Comparison of ENCODE assay signal across 8 mouse cellular contexts in genomic region chr15:99032041-99032725, GRCm38 (mm10). TPM values are rescaled to one million over a fixed set of nuclear protein-coding genes. Genes with fewer than 3 reads are reported as not detected.
DNase-seq lines count a peak whose midpoint lies in the region; ATAC-seq and TF ChIP-seq lines count a peak whose summit lies in the region.

No protein-coding gene starts in this region.

- TF ChIP-seq POLR2A in kidney, adult 2 months (IDR thresholded peaks at IDR 0.05; ENCODE audit: low read depth, low read length): no peak

- H3K4me3 ChIP-seq in kidney, adult 2 months (ENCODE audit: insufficient read depth, low read depth, low read length): peak overlapping the region; percentile 16
- H3K4me3 ChIP-seq in G1E (ENCODE audit: low read depth, low read length): peak overlapping the region; percentile 87
- H3K4me3 ChIP-seq in forebrain, embryonic 15.5 days: no peak overlapping the region
- H3K4me3 ChIP-seq in liver, embryonic 15.5 days (replicated peaks): peak overlapping the region; percentile 91

- no peaks in the 10 kb centered on the region for H3K27me3 ChIP-seq in kidney, adult 2 months (replicated peaks; ENCODE audit: control insufficient read depth, insufficient read depth, low read length)
- H3K27me3 ChIP-seq in G1E (ENCODE audit: insufficient read depth, low read length): no peaks in the 10 kb centered on the region
- no peaks in the 10 kb centered on the region for H3K27me3 ChIP-seq in forebrain, embryonic 15.5 days
- H3K27me3 ChIP-seq in liver, embryonic 15.5 days: no peaks in the 10 kb centered on the region

- H3K4me2 ChIP-seq in forebrain, embryonic 15.5 days (replicated peaks): peak overlapping the region; percentile 72; the same call in 1 of the 2 replicates
- H3K4me2 ChIP-seq in liver, embryonic 15.5 days: peak overlapping the region; percentile 81

- no peaks in the 10 kb centered on the region for H3K9me3 ChIP-seq in G1E (replicated peaks)
- no peaks in the 10 kb centered on the region for H3K9me3 ChIP-seq in forebrain, embryonic 15.5 days
- H3K9me3 ChIP-seq in liver, embryonic 15.5 days (replicated peaks): no peaks in the 10 kb centered on the region

- H3K4me1 ChIP-seq in kidney, adult 2 months (ENCODE audit: control insufficient read depth, insufficient read depth, low read length): peaks cover 29% of the 10 kb centered on the region; the same call in 1 of the 2 replicates
- peaks cover 34% of the 10 kb centered on the region for H3K4me1 ChIP-seq in G1E (ENCODE audit: insufficient read depth, low read depth, low read length)
- peaks cover 24% of the 10 kb centered on the region for H3K4me1 ChIP-seq in forebrain, embryonic 15.5 days
- peaks cover 65% of the 10 kb centered on the region for H3K4me1 ChIP-seq in liver, embryonic 15.5 days (replicated peaks)

- 55% methylated on average over 9 of the region's 9 CpGs for WGBS in kidney, adult 2 months
- 68% methylated on average over 9 of the region's 9 CpGs for WGBS in forebrain, embryonic 15.5 days
- 33% methylated on average over 9 of the region's 9 CpGs for WGBS in liver, embryonic 15.5 days (ENCODE audit: insufficient replicate concordance)

- no peak for DNase-seq in kidney, adult 2 months
- no peak for DNase-seq in kidney, adult 11 months
- no peak for DNase-seq in G1E (ENCODE audit: low spot score)
- DNase-seq in right cerebral cortex, postnatal 25 days: no peak
- DNase-seq in right cerebral cortex, postnatal 36 days (ENCODE audit: low spot score in 2 of 2): no peak
- DNase-seq in testis, postnatal 10 days (ENCODE audit: low spot score): no peak

- peaks cover 5% of the 10 kb centered on the region; the same call in 1 of the 2 replicates for H3K36me3 ChIP-seq in kidney, adult 2 months (ENCODE audit: control insufficient read depth, insufficient read depth, low read length)
- H3K36me3 ChIP-seq in G1E (replicated peaks): peaks cover 44% of the 10 kb centered on the region
- no peaks in the 10 kb centered on the region for H3K36me3 ChIP-seq in forebrain, embryonic 15.5 days
- peaks cover 48% of the 10 kb centered on the region for H3K36me3 ChIP-seq in liver, embryonic 15.5 days (replicated peaks)

- ATAC-seq in G1E (ENCODE audit: extremely low read depth, insufficient number of reproducible peaks, low FRiP score, poor library complexity, severe bottlenecking): no peak
- no peak for ATAC-seq in forebrain, embryonic 15.5 days (replicated peaks)
- no peak for ATAC-seq in liver, embryonic 15.5 days (ENCODE audit: insufficient read depth)

- no peak overlapping the region for H3K9ac ChIP-seq in forebrain, embryonic 15.5 days (replicated peaks)
- peak overlapping the region; percentile 95 for H3K9ac ChIP-seq in liver, embryonic 15.5 days

- peak overlapping the region; percentile 90 for H3K27ac ChIP-seq in kidney, adult 2 months (ENCODE audit: insufficient read depth, low read depth, low read length)
- H3K27ac ChIP-seq in forebrain, embryonic 15.5 days (replicated peaks): no peak overlapping the region
- H3K27ac ChIP-seq in liver, embryonic 15.5 days (replicated peaks): peak overlapping the region; percentile 99

- TF ChIP-seq CTCF in kidney, adult 2 months (conservative IDR thresholded peaks at IDR 0.05; ENCODE audit: insufficient read depth, insufficient read length, low read depth, low read length): no peak
- no peak for TF ChIP-seq CTCF in G1E (IDR thresholded peaks at IDR 0.05; ENCODE audit: low read depth, low read length)

RNA-seq across cellular contexts. Expression of gene Tuba1c, which starts 2.5 kb away (rescaled TPM):
- 128 and 146 TPM in 2 replicates for polyA plus RNA-seq in kidney, adult 2 months (2012; rRNA removed)
- total RNA-seq in G1E (2014; fragmentation: Nextera tagmentation): 856 and 1,023 TPM in 2 replicates
- total RNA-seq in G1E (2017): 252 and 273 TPM in 2 replicates
- 47.1 and 72.7 TPM in 2 replicates for polyA plus RNA-seq in G1E (2012)
- 45.7 and 53.5 TPM in 2 replicates for polyA plus RNA-seq in forebrain, embryonic 15.5 days (2015; fragmentation: Nextera tagmentation; extraction: Ambion mirVana)
- polyA plus RNA-seq in liver, embryonic 15.5 days (2015; fragmentation: Nextera tagmentation; extraction: Ambion mirVana): 271 and 291 TPM in 2 replicates

RNA-seq across cellular contexts. Expression of gene Prph, which starts 22.8 kb away (rescaled TPM):
- polyA plus RNA-seq in kidney, adult 2 months (2012; rRNA removed): 1.7 and 3.2 TPM in 2 replicates
- total RNA-seq in G1E (2014; fragmentation: Nextera tagmentation) (not detected in 2 replicates), G1E (2017) (not detected in 2 replicates)
- not detected in 2 replicates for polyA plus RNA-seq in G1E (2012)
- polyA plus RNA-seq in forebrain, embryonic 15.5 days (2015; fragmentation: Nextera tagmentation; extraction: Ambion mirVana): 0.97 and 1.3 TPM in 2 replicates
- polyA plus RNA-seq in liver, embryonic 15.5 days (2015; fragmentation: Nextera tagmentation; extraction: Ambion mirVana): 0.83 and 1.2 TPM in 2 replicates

RNA-seq across cellular contexts. Expression of gene Troap, which starts 42.2 kb away (rescaled TPM):
- 0.29 and 0.33 TPM in 2 replicates for polyA plus RNA-seq in kidney, adult 2 months (2012; rRNA removed)
- 58.2 and 59.0 TPM in 2 replicates for total RNA-seq in G1E (2014; fragmentation: Nextera tagmentation)
- total RNA-seq in G1E (2017): 22.3 and 22.8 TPM in 2 replicates
- 71.0 and 73.9 TPM in 2 replicates for polyA plus RNA-seq in G1E (2012)
- 19.8 and 24.8 TPM in 2 replicates for polyA plus RNA-seq in forebrain, embryonic 15.5 days (2015; fragmentation: Nextera tagmentation; extraction: Ambion mirVana)
- 14.6 and 15.9 TPM in 2 replicates for polyA plus RNA-seq in liver, embryonic 15.5 days (2015; fragmentation: Nextera tagmentation; extraction: Ambion mirVana)

RNA-seq across cellular contexts. Expression of gene C1ql4, which starts 55.4 kb away (rescaled TPM):
- polyA plus RNA-seq in kidney, adult 2 months (2012; rRNA removed): 0.44 and 0.61 TPM in 2 replicates
- total RNA-seq in G1E (2014; fragmentation: Nextera tagmentation) (not detected in 2 replicates), G1E (2017) (not detected in 2 replicates)
- not detected in 2 replicates for polyA plus RNA-seq in G1E (2012)
- polyA plus RNA-seq in forebrain, embryonic 15.5 days (2015; fragmentation: Nextera tagmentation; extraction: Ambion mirVana): 0.28 and 0.33 TPM in 2 replicates
- polyA plus RNA-seq in liver, embryonic 15.5 days (2015; fragmentation: Nextera tagmentation; extraction: Ambion mirVana): not detected in 2 replicates

Comparison
In these comparisons a context has a peak if more than half of its experiments do, and no peak if none do; other contexts are left out.
1. RNA of gene Troap, which starts 42.2 kb away (polyA plus RNA-seq): 71.0 to 73.9 TPM in G1E, 19.8 to 24.8 TPM in forebrain, embryonic 15.5 days and 14.6 to 15.9 TPM in liver, embryonic 15.5 days; 0.29 to 0.33 TPM in kidney, adult 2 months; every median in the first group is over 10 times any median in the second.